Mouse (Mus musculus) retina, adult 2 months (tissue): Measurements from ENCODE around the gene Ngef.
A peak's percentile ranks its signal among the peaks of the same experiment; 100 is the strongest.

Experiments used
- DNase-seq: peaks from one replicate; pipeline ENCODE4 v3.0.0-alpha.2; 2012; ENCODE audit warnings: low read depth, low spot score

The Ngef gene

GRCm38 (mm10) chr1:87573800-87574215 lies at the start of gene Ngef:
Ngef (minus strand) TSS chr1:87573870.
- no peak for DNase-seq

DNA sequence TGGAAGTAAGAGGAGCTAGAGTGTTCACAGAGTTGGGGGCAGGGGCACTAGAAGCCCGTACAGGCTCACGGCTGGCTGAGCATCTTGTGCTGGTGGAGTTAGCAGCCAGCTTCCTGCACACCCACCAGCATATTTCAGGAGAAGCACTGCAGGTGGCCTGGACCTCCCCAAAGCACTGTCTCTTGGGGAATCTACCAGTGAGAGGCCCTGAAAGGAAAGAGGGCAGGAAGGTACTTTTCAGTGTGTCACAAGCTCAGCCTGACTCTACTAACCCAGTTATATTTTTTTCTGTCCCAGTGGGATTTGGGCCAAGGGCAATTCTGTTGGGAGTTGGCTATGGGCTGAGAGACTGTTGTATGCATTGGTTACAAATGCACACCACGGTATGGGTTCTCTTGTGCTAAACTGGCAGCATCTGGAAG lies 48.2 kb upstream of the Ngef start:
- no peak for DNase-seq

DNA sequence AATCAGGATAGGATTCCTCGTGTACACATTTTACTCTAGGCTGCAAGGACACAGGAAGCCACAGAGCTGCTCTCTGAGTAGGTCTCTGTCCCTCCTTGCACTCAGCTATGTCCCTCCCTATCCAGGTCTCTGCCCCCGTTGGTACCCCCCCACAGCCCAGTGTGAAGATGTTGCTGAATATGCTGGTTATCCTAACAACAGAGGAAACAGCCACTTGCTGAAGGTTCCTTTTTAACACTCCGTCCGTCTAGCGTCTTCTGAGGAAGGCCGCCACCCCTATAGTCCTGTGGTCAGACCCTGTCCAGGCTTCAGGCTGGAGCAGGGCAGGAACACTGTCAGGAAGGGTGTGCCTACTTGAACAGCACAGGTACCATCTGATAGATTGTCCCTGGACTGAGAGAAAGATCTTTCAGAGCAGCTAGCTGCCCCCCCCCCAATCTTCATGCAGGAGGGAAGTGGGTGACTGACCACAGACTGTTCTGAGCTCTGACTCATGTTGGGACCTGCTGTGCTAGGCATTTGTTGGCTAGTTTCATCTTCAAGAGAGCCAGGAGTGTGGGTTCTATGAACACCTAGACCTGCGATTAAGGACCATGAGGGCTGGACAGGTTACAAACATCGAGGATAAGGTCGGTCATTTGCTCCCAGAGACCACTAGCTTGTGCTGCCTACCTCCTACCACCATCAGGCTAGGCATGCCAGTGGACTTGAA lies 47.6 kb upstream of the Ngef start:
- DNase-seq, result no peak

GRCm38 (mm10) chr1:87620693-87621092 lies 47.0 kb upstream of the Ngef start:
- no peak for DNase-seq

- no peak for DNase-seq
Observed at GRCm38 (mm10) chr1:87620211-87620668, 46.6 kb upstream of the Ngef start, which contains the start of gene Inpp5d. Inpp5d (plus strand) TSS chr1:87620312.

DNA sequence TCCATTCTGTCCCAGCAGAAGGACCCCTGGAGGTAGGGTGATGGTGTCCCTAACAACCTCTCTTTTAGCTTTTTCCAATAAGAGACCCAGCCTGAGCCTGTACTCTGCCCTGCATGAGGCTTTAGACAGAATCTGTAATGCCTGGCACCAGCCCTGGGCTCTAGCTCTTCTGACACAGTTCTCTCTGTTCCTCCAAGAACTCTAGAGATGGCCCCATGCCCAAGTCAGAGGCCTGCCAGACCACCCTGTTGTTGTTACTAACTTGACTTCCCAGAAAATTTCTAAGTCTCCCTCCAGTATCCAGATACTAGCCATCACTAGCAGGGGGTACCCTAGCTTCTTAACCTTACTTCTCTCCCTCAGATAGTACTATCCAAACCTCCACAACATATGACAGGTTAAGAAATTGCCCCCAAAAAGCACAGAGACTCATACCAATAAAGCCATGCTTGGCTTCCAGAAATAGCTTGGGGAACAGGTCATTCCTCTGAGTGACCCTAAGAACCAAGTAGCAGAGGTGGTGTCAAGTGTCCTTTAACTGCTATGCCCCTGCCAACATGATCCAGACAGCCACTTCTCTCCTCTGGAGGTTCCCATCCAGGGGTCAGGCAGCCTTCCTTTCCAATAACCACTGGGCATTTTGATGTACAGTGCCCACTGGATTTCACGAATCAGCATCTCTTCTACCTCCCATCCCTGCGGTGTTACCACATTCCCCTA lies 41.1 kb upstream of the Ngef start:
- DNase-seq, result no peak

GRCm38 (mm10) chr1:87608416-87609046 lies 34.9 kb upstream of the Ngef start:
- peak; percentile 23 for DNase-seq

DNA sequence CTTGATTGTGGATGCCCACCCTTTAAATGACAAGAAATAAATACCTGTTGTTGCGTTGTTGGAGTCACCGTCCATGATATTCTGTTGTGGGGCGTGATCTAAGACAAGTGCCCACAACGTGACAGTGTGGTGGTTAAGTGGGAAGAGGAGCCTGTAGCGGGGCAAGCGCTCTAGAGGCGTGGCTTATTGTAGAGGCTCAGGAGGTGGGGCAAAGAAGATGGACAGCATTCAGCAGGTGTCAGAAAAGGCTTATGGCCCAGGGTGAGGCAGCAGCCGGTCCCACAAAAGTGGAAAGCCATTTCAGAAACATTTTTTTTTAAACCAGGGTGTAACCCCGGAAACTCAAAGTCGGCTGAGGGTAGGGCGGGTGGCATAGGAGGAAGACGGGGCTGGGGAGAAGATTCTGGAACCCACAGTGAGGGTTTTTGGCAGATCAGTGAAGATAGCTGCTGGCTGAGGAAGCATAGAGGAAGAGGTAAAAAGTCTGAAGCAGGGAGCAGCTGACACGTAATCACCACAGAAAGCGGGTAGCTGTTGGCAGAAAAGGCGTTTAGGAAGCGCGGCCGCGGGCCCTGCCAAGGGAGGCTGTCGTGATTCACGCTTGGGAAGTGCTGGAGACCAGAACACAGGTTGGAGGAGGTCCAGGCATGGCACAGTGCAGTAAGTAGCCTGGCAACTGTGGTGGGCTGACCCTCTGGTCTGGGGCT lies 33.9 kb upstream of the Ngef start:
- DNase-seq, result no peak

GRCm38 (mm10) chr1:87605296-87605695 lies 31.6 kb upstream of the Ngef start:
- DNase-seq, result no peak

- no peak for DNase-seq
Observed at GRCm38 (mm10) chr1:87603389-87603788, 29.7 kb upstream of the Ngef start.

DNA sequence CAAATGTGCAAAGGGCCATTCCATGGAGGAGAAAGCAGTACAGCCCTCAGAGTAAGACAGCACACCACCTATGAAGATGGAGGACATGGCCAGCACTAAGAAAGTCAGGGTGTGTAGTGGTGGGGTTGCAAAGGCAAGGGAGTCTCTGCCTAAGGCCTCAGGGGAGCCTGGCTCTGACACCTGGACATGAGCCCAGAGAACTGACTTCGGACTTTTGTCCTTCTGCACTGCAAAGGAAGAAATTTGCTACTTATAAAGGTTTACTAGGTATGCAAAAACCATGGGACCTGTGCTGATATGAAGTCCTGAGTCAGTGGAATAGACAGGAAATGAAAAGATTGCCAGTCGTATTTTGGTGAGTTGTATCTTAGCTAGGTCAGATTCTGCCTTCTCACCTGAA lies 28.1 kb upstream of the Ngef start:
- DNase-seq, result no peak

- DNase-seq, result no peak
Observed at GRCm38 (mm10) chr1:87600533-87600932, 26.9 kb upstream of the Ngef start.

GRCm38 (mm10) chr1:87594671-87595070 lies 21.0 kb upstream of the Ngef start:
- DNase-seq, result no peak

DNA sequence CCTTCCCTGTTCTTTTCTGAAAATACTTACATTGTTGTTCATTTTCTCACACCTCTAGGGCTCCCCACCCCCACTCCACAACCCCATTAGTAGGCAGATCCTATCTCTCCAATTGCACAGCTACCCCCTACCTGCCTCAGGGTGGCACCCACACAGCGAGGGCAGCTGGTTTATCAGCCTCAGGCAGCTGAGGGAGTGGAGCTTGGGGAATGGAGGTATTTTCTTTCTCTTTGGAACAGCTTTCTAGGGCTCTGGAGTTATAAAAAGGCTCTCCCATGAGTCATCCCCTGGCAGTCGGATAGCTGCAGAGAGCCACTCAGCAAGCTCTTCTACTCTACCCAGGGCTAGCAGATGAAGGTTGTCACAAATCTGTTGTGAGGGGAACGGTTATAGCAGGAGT lies 20.6 kb upstream of the Ngef start:
- no peak for DNase-seq

DNA sequence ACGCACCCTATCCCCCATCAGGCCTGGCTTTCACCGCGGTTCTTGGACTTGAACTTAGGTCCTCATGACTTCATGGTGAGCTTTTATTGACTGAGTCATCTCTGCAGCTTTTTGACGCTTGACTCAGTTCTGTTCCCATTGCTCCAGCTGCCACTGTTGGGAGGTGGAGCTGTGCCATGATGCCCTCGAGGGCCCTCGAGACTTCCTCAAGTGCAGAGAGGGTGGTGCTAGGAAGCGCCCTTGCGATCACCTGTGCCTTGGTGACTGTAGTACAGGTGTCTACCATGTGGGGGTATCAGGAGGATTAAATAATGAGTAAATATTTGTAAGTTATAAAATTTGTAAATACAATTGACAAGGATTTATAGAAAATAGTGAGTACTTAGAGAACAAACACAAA lies 16.3 kb upstream of the Ngef start:
- DNase-seq, result no peak

- no peak for DNase-seq
Observed at GRCm38 (mm10) chr1:87589162-87589561, 15.5 kb upstream of the Ngef start.

DNA sequence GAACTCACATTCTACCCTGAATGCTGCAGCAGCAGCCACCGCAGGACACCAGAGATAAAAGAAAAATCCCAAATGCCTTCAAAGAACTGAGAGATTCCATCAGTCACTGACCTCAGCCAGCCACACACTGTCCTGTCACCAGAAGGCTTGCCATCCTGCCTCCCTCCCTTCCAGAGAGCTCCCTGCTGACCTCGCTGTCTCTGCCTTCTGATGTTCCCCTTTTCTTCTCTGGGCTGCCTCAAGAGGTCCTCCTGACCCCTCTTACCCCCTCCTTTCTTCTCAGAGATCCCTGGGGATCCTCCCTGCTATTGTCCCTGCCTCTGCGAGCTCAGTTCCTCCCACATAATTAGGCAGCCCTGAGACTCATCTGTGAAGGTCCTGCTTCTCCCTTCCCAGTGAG lies 7.2 kb upstream of the Ngef start:
- DNase-seq, result no peak

GRCm38 (mm10) chr1:87578965-87579364 lies 5.3 kb upstream of the Ngef start:
- DNase-seq, result no peak

- DNase-seq, result no peak
Observed at GRCm38 (mm10) chr1:87574785-87575184, 1.1 kb upstream of the Ngef start.

DNA sequence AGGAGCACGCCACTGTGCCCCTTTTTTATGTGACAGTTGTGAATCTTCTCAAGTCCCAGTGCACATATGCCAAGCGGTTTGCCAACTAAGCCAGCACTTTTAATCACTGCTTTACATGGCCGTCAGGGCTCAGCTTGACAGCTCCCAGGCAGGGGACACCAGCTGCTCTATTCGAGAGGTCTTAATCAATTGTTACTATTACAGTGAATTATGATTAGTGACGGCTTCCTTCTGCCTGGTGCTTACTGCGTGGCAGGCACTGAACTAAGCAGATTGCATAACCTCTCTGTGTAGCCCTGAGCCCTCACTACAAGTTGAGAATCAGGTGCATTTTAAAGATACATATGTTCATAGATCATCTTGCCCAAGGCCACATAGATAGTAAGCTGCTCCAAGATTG lies 683 bp upstream of the Ngef start:
- no peak for DNase-seq

- no peak for DNase-seq
Observed at GRCm38 (mm10) chr1:87573261-87573660, 409 bp downstream of the Ngef start.

GRCm38 (mm10) chr1:87568398-87568797 lies 5.3 kb downstream of the Ngef start:
- no peak for DNase-seq
